Mouse (Mus musculus): ENCODE data around the gene Taok2. TPM values are rescaled to one million over a fixed set of nuclear protein-coding genes. Genes with fewer than 3 reads are reported as not detected.

Taok2 gene
- polyA plus RNA-seq, 1 experiment from 2014 or later: 27.3 TPM

- Histone ChIP-seq H3K4me1 (replicated peaks; ENCODE audit: control insufficient read depth, insufficient read depth, low read length) (no peaks in the 10 kb centered on the region), H3K27ac (ENCODE audit: low read depth, low read length) (no peak overlapping the region), H3K9ac (ENCODE audit: low read depth, low read length) (no peak overlapping the region), H3K4me3 (ENCODE audit: low read depth, low read length) (no peak overlapping the region), H3K36me3 (ENCODE audit: control insufficient read depth, insufficient read depth, low read length) (0 out of 2 replicates have a peak, but pooled peaks cover 3% of the 10 kb centered on the region), H3K9me3 (ENCODE audit: control insufficient read depth, low read length) (no peaks in the 10 kb centered on the region), H3K4me2 (replicated peaks; ENCODE audit: low read depth, low read length) (no peak overlapping the region; the same call in 1 of the 2 replicates), H3K27me3 (ENCODE audit: control insufficient read depth, insufficient read depth, low read length) (no peaks in the 10 kb centered on the region)
- no peak for ATAC-seq (ENCODE audit: low FRiP score)
- DNase-seq (ENCODE audit: low spot score): no peak
- 67% methylated on average over 7 of the region's 7 CpGs for WGBS
Measured at GRCm38 (mm10) chr7:126888852-126889251, 4.3 kb upstream of the Taok2 start.

GRCm38 (mm10) chr7:126887281-126887680 is 2.8 kb upstream of the Taok2 start:
- Histone ChIP-seq H3K4me3 (ENCODE audit: low read depth, low read length) (no peak overlapping the region), H3K27me3 (ENCODE audit: control insufficient read depth, insufficient read depth, low read length) (no peaks in the 10 kb centered on the region), H3K4me1 (replicated peaks; ENCODE audit: control insufficient read depth, insufficient read depth, low read length) (0 out of 2 replicates have a peak, but pooled peaks cover 3% of the 10 kb centered on the region), H3K27ac (ENCODE audit: low read depth, low read length) (no peak overlapping the region), H3K9ac (ENCODE audit: low read depth, low read length) (no peak overlapping the region), H3K9me3 (ENCODE audit: control insufficient read depth, low read length) (no peaks in the 10 kb centered on the region), H3K36me3 (ENCODE audit: control insufficient read depth, insufficient read depth, low read length) (0 out of 2 replicates have a peak, but pooled peaks cover 3% of the 10 kb centered on the region), H3K4me2 (replicated peaks; ENCODE audit: low read depth, low read length) (no peak overlapping the region)
- 88% methylated on average over 5 of the region's 5 CpGs for WGBS
- DNase-seq (ENCODE audit: low spot score) (no peak), ATAC-seq (ENCODE audit: low FRiP score) (no peak)

GRCm38 (mm10) chr7:126883731-126884181 is 747 bp downstream of the Taok2 start:
- Histone ChIP-seq H3K4me1 (replicated peaks; ENCODE audit: control insufficient read depth, insufficient read depth, low read length) (peaks cover 5% of the 10 kb centered on the region; the same call in 1 of the 2 replicates), H3K4me2 (replicated peaks; ENCODE audit: low read depth, low read length) (peak overlapping the region; percentile 95), H3K9me3 (ENCODE audit: control insufficient read depth, low read length) (no peaks in the 10 kb centered on the region), H3K4me3 (ENCODE audit: low read depth, low read length) (peak overlapping the region; percentile 80), H3K9ac (ENCODE audit: low read depth, low read length) (peak overlapping the region; percentile 71), H3K27me3 (ENCODE audit: control insufficient read depth, insufficient read depth, low read length) (no peaks in the 10 kb centered on the region), H3K36me3 (ENCODE audit: control insufficient read depth, insufficient read depth, low read length) (peaks cover 8% of the 10 kb centered on the region; the same call in 1 of the 2 replicates), H3K27ac (ENCODE audit: low read depth, low read length) (peak overlapping the region; percentile 86; the same call in 1 of the 2 replicates)
- WGBS: 1% methylated on average over 15 of the region's 15 CpGs
- ATAC-seq (ENCODE audit: low FRiP score) (peak; percentile 26; the same call in 1 of the 2 replicates), DNase-seq (ENCODE audit: low spot score) (peak; percentile 40)

GRCm38 (mm10) chr7:126881040-126881439 is 3.5 kb downstream of the Taok2 start:
- Histone ChIP-seq H3K27me3 (ENCODE audit: control insufficient read depth, insufficient read depth, low read length) (no peaks in the 10 kb centered on the region), H3K36me3 (ENCODE audit: control insufficient read depth, insufficient read depth, low read length) (peaks cover 12% of the 10 kb centered on the region), H3K27ac (ENCODE audit: low read depth, low read length) (peak overlapping the region; percentile 25; the same call in 1 of the 2 replicates), H3K9me3 (ENCODE audit: control insufficient read depth, low read length) (no peaks in the 10 kb centered on the region), H3K9ac (ENCODE audit: low read depth, low read length) (no peak overlapping the region), H3K4me3 (ENCODE audit: low read depth, low read length) (no peak overlapping the region), H3K4me1 (replicated peaks; ENCODE audit: control insufficient read depth, insufficient read depth, low read length) (peaks cover 5% of the 10 kb centered on the region; the same call in 1 of the 2 replicates), H3K4me2 (replicated peaks; ENCODE audit: low read depth, low read length) (peak overlapping the region; percentile 95; the same call in 1 of the 2 replicates)
- ATAC-seq (ENCODE audit: low FRiP score) (no peak), DNase-seq (ENCODE audit: low spot score) (no peak)
- 89% methylated on average over 6 of the region's 6 CpGs for WGBS

GRCm38 (mm10) chr7:126877239-126877638 is 7.3 kb downstream of the Taok2 start:
- ATAC-seq (ENCODE audit: low FRiP score): no peak

GRCm38 (mm10) chr7:126870520-126870891 is 14.0 kb downstream of the Taok2 start:
- no peak overlapping the region for H3K9ac ChIP-seq (ENCODE audit: low read depth, low read length)
- H3K9me3 ChIP-seq (ENCODE audit: control insufficient read depth, low read length): no peaks in the 10 kb centered on the region
- ATAC-seq (ENCODE audit: low FRiP score) (no peak), DNase-seq (ENCODE audit: low spot score) (no peak)
- no peak overlapping the region for H3K27ac ChIP-seq (ENCODE audit: low read depth, low read length)
- no peak overlapping the region for H3K4me2 ChIP-seq (replicated peaks; ENCODE audit: low read depth, low read length)
- no peaks in the 10 kb centered on the region for H3K27me3 ChIP-seq (ENCODE audit: control insufficient read depth, insufficient read depth, low read length)
- peaks cover 39% of the 10 kb centered on the region for H3K36me3 ChIP-seq (ENCODE audit: control insufficient read depth, insufficient read depth, low read length)
- no peaks in the 10 kb centered on the region for H3K4me1 ChIP-seq (replicated peaks; ENCODE audit: control insufficient read depth, insufficient read depth, low read length)
- 96% methylated on average over 2 of the region's 2 CpGs for WGBS
- H3K4me3 ChIP-seq (ENCODE audit: low read depth, low read length): no peak overlapping the region

More at GRCm38 (mm10) chr7:126877239-126877638, 7.3 kb downstream of the Taok2 start:
- DNase-seq (ENCODE audit: low spot score): no peak
- H3K27ac ChIP-seq (ENCODE audit: low read depth, low read length): no peak overlapping the region
- H3K9me3 ChIP-seq (ENCODE audit: control insufficient read depth, low read length): no peaks in the 10 kb centered on the region
- H3K4me2 ChIP-seq (replicated peaks; ENCODE audit: low read depth, low read length): no peak overlapping the region
- H3K4me1 ChIP-seq (replicated peaks; ENCODE audit: control insufficient read depth, insufficient read depth, low read length): peaks cover 2% of the 10 kb centered on the region; the same call in 1 of the 2 replicates
- 100% methylated on average over 1 of the region's 1 CpGs for WGBS
- H3K4me3 ChIP-seq (ENCODE audit: low read depth, low read length): no peak overlapping the region
- H3K27me3 ChIP-seq (ENCODE audit: control insufficient read depth, insufficient read depth, low read length): no peaks in the 10 kb centered on the region
- peaks cover 28% of the 10 kb centered on the region for H3K36me3 ChIP-seq (ENCODE audit: control insufficient read depth, insufficient read depth, low read length)
- no peak overlapping the region for H3K9ac ChIP-seq (ENCODE audit: low read depth, low read length)

GRCm38 (mm10) chr7:126869780-126870519 is 14.6 kb downstream of the Taok2 start:
- H3K9me3 ChIP-seq (ENCODE audit: control insufficient read depth, low read length): no peaks in the 10 kb centered on the region
- H3K9ac ChIP-seq (ENCODE audit: low read depth, low read length): no peak overlapping the region
- H3K4me2 ChIP-seq (replicated peaks; ENCODE audit: low read depth, low read length): no peak overlapping the region
- no peaks in the 10 kb centered on the region for H3K27me3 ChIP-seq (ENCODE audit: control insufficient read depth, insufficient read depth, low read length)
- 92% methylated on average over 23 of the region's 23 CpGs for WGBS
- no peaks in the 10 kb centered on the region for H3K4me1 ChIP-seq (replicated peaks; ENCODE audit: control insufficient read depth, insufficient read depth, low read length)
- no peak overlapping the region for H3K27ac ChIP-seq (ENCODE audit: low read depth, low read length)
- H3K4me3 ChIP-seq (ENCODE audit: low read depth, low read length): no peak overlapping the region
- no peak for DNase-seq (ENCODE audit: low spot score)
- ATAC-seq (ENCODE audit: low FRiP score): no peak
- H3K36me3 ChIP-seq (ENCODE audit: control insufficient read depth, insufficient read depth, low read length): peaks cover 41% of the 10 kb centered on the region

GRCm38 (mm10) chr7:126868003-126868402 is 16.5 kb downstream of the Taok2 start:
- peaks cover 31% of the 10 kb centered on the region; the same call in 1 of the 2 replicates for H3K36me3 ChIP-seq (ENCODE audit: control insufficient read depth, insufficient read depth, low read length)
- peaks cover 14% of the 10 kb centered on the region for H3K4me1 ChIP-seq (replicated peaks; ENCODE audit: control insufficient read depth, insufficient read depth, low read length)
- H3K27me3 ChIP-seq (ENCODE audit: control insufficient read depth, insufficient read depth, low read length): no peaks in the 10 kb centered on the region
- no peak overlapping the region for H3K27ac ChIP-seq (ENCODE audit: low read depth, low read length)
- ATAC-seq (ENCODE audit: low FRiP score) (no peak), DNase-seq (ENCODE audit: low spot score) (no peak)
- H3K9me3 ChIP-seq (ENCODE audit: control insufficient read depth, low read length): no peaks in the 10 kb centered on the region
- H3K4me2 ChIP-seq (replicated peaks; ENCODE audit: low read depth, low read length): no peak overlapping the region
- H3K9ac ChIP-seq (ENCODE audit: low read depth, low read length): no peak overlapping the region
- no peak overlapping the region for H3K4me3 ChIP-seq (ENCODE audit: low read depth, low read length)
- 90% methylated on average over 12 of the region's 12 CpGs for WGBS

- ATAC-seq (ENCODE audit: low FRiP score): no peak
- 89% methylated on average over 2 of the region's 2 CpGs for WGBS
Measured at GRCm38 (mm10) chr7:126867534-126867933, 17.0 kb downstream of the Taok2 start.

More at GRCm38 (mm10) chr7:126867534-126867933, 17.0 kb downstream of the Taok2 start:
- no peak overlapping the region for H3K4me3 ChIP-seq (ENCODE audit: low read depth, low read length)
- H3K4me2 ChIP-seq (replicated peaks; ENCODE audit: low read depth, low read length): no peak overlapping the region
- no peaks in the 10 kb centered on the region for H3K27me3 ChIP-seq (ENCODE audit: control insufficient read depth, insufficient read depth, low read length)
- H3K9me3 ChIP-seq (ENCODE audit: control insufficient read depth, low read length): no peaks in the 10 kb centered on the region
- H3K36me3 ChIP-seq (ENCODE audit: control insufficient read depth, insufficient read depth, low read length): peaks cover 28% of the 10 kb centered on the region; the same call in 1 of the 2 replicates
- H3K9ac ChIP-seq (ENCODE audit: low read depth, low read length): no peak overlapping the region
- peaks cover 15% of the 10 kb centered on the region for H3K4me1 ChIP-seq (replicated peaks; ENCODE audit: control insufficient read depth, insufficient read depth, low read length)
- no peak for DNase-seq (ENCODE audit: low spot score)
- no peak overlapping the region for H3K27ac ChIP-seq (ENCODE audit: low read depth, low read length)
